Mouse (Mus musculus) spleen, postnatal 0 days (tissue): ENCODE measurements around the gene Olfr1513. TPM values are rescaled to one million over a fixed set of nuclear protein-coding genes. Genes with fewer than 3 reads are reported as not detected.

ENCODE experiments used
- polyA plus RNA-seq: library from polyadenylated mRNA; unstranded; fragments of >200 nt; fragmentation: Nextera tagmentation; extraction: Ambion mirVana; gene quantifications from 2 replicates; pipeline ENCODE4 v1.2.1, GENCODE M21; 2015

The Olfr1513 gene
- not detected in 2 replicates for polyA plus RNA-seq

DNA sequence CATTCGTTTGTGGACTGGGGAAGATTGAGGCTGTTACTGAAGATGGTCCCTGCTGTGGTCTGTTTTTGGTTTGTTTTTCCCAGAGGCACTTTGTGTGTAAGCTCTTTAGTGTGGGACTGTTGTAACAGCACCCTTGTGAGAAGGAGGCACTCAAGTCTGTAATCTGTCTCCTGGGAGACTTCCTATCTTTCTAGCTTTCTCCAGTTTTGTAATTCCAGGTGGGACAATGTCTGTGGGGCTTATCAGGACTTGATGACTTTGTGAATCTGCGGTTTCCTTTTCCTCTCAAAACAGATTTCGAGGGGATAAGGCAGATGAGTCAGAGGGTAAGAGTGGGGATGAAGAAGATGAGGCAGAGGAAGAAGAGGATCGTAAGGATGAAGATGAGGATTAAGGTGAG, at the start of gene Olfr1513:
Gene Olfr1513 (minus strand): TSS at position 101 of the 400 bp plus-strand sequence.

GRCm38 (mm10) chr14:52397279-52397678, 41.1 kb upstream of the Olfr1513 start, which contains the start of gene Olfr1511:
Gene Olfr1511, minus strand, starts transcription at chr14:52397379.

GRCm38 (mm10) chr14:52379068-52379467, 22.9 kb upstream of the Olfr1513 start, which contains the start of gene Olfr1512:
Gene Olfr1512, minus strand, starts transcription at chr14:52379168.

DNA sequence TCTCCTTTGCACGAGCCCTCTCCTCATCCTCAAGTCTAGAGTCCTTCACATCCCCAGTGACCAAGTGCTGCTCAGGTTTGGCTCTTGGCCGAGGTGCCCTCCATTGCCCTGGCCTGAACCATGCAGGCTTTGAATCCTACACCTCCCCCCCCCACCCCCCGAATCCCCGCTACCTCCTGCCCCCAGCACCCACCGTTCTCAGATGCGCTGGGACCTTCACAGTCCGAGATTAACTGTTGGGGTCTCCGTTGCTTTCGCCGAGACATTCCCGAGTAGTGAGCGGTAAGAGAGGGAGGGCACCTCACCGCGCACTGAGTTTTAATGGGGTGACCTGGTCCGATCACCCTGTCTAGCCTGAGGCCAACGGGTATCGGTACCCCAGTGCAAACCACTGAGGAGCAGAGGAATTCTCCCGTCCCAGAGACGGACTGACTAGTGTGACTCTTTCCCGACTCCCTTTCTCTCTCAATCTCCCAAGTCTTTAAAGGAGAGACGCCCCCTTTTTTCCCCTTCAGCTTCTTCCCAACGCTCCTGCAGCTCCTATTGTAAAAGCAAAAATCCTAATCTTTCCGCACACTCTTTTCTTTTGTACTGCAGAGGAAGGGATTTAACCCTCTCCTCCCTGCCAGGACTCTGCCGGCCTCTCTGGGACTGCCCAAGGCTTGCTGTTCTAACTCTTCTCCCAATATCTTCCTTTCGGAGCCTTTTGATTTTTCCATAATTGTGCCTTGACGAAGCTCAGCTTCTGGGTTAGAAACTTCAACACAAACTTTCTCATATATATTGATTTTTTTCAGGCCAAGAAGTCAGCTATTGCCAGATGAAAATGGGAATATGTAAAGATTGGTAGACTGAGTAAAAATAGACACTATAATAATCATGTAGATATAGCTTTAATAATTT, 28.0 kb downstream of the Olfr1513 start, which contains the start of gene Sall2:
Gene Sall2 (minus strand): TSS at position 853 of the 903 bp plus-strand sequence.

GRCm38 (mm10) chr14:52304644-52305271, 51.5 kb downstream of the Olfr1513 start, which contains the start of gene Mettl3:
Gene Mettl3, minus strand, starts transcription at chr14:52305128.

Other genes starting within 250 kb of the Olfr1513 start
- 74.6 and 76.8 TPM in 2 replicates for gene Rpgrip1, start 245.7 kb downstream of the Olfr1513 start, polyA plus RNA-seq
- gene Supt16, start 159.0 kb downstream of the Olfr1513 start, polyA plus RNA-seq: 45.3 and 48.2 TPM in 2 replicates
- gene Chd8, start 98.6 kb downstream of the Olfr1513 start, polyA plus RNA-seq: 20.6 and 24.0 TPM in 2 replicates
- gene Tox4, start 77.3 kb downstream of the Olfr1513 start, polyA plus RNA-seq: 17.4 and 18.6 TPM in 2 replicates
- 5.4 and 7.6 TPM in 2 replicates for gene Rab2b, start 76.9 kb downstream of the Olfr1513 start, polyA plus RNA-seq
- gene Mettl3, start 51.3 kb downstream of the Olfr1513 start, polyA plus RNA-seq: 22.5 and 23.3 TPM in 2 replicates
- 3.2 and 5.2 TPM in 2 replicates for gene Sall2, start 27.6 kb downstream of the Olfr1513 start, polyA plus RNA-seq
- not detected in 2 replicates for gene Olfr1512, start 22.8 kb upstream of the Olfr1513 start, polyA plus RNA-seq
- not detected in 2 replicates for gene Olfr1511, start 41.0 kb upstream of the Olfr1513 start, polyA plus RNA-seq
- not detected in 2 replicates for gene Olfr1510, start 58.0 kb upstream of the Olfr1513 start, polyA plus RNA-seq
- 0.13 TPM in 1 of 2 replicates, not detected in the other for gene Olfr1509, start 86.6 kb upstream of the Olfr1513 start, polyA plus RNA-seq
- gene Olfr1508, start 111.1 kb upstream of the Olfr1513 start, polyA plus RNA-seq: not detected in 2 replicates
- gene Olfr1507, start 139.3 kb upstream of the Olfr1513 start, polyA plus RNA-seq: not detected in 2 replicates